Mouse (Mus musculus) liver, embryonic 14.5 days (tissue): Measurements from ENCODE around the gene Ube4b.
"Not testable (repeated sequence)": the region's sequence is repeated elsewhere in the genome, so short reads cannot be mapped to it uniquely, and the experiment has no call there.

ENCODE experiments used
- CTCF ChIP-seq: IDR thresholded peaks from 2 replicates; pipeline ENCODE4 v1.5.1; 2016; ENCODE audit warnings: antibody characterized with exemption, low read depth, control low read depth
- EP300 ChIP-seq: IDR thresholded peaks from 2 replicates; pipeline ENCODE4 v1.6.1; 2016; ENCODE audit warnings: antibody characterized with exemption, low read depth

GRCm38 (mm10) chr4:149457163-149457562 is 30.6 kb upstream of the Ube4b start:
- not testable (repeated sequence) for TF ChIP-seq CTCF, EP300
